Mouse (Mus musculus) thymus, adult 2 months (tissue): ENCODE measurements around the gene 2010300C02Rik. TPM values are rescaled to one million over a fixed set of nuclear protein-coding genes. Genes with fewer than 3 reads are reported as not detected.

Experiments used
- DNase-seq: peaks from one replicate; pipeline ENCODE4 v3.0.0; 2021
- H3K27ac ChIP-seq: fragments of 200-500 bp; 2 replicates; pipeline ENCODE4 v1.5.1; 2012; ENCODE audit warnings: low read length, control low read depth; ENCODE audit not compliant: control insufficient read depth, insufficient read depth
- H3K27me3 ChIP-seq: fragments of 200-500 bp; 2 replicates; pipeline ENCODE4 v1.6.1; 2012; ENCODE audit warnings: mild to moderate bottlenecking, low read length, moderate library complexity, mixed read lengths; ENCODE audit not compliant: control insufficient read depth, insufficient read depth
- H3K36me3 ChIP-seq: fragments of 200-500 bp; 2 replicates; pipeline ENCODE4 v1.6.1; 2012; ENCODE audit warnings: mild to moderate bottlenecking, low read length, moderate library complexity; ENCODE audit not compliant: control insufficient read depth, insufficient read depth
- H3K4me1 ChIP-seq: fragments of 200-500 bp; replicated peaks from 2 replicates; pipeline ENCODE4 v1.6.1; 2012; ENCODE audit warnings: low read length; ENCODE audit not compliant: control insufficient read depth, insufficient read depth
- H3K4me3 ChIP-seq: fragments of 200-500 bp; 2 replicates; pipeline ENCODE4 v1.5.1; 2012; ENCODE audit warnings: mild to moderate bottlenecking, low read length, control low read depth, moderate library complexity; ENCODE audit not compliant: control insufficient read depth, insufficient read depth
- CTCF ChIP-seq: fragments of 200-500 bp; IDR thresholded peaks from 2 replicates; pipeline ENCODE4 v1.5.1; 2012; ENCODE audit warnings: mild to moderate bottlenecking, control low read depth, low read length, moderate library complexity, borderline replicate concordance; ENCODE audit not compliant: control insufficient read depth, poor library complexity, insufficient read depth; ENCODE audit errors: extremely low read depth
- POLR2A ChIP-seq: fragments of 200-500 bp; IDR thresholded peaks from 2 replicates; pipeline ENCODE4 v1.6.1; 2012; ENCODE audit warnings: mild to moderate bottlenecking, low read length, control low read depth, moderate library complexity; ENCODE audit not compliant: control insufficient read depth, poor library complexity, insufficient read depth; ENCODE audit errors: extremely low read depth
- WGBS: fragments of 180-500 bp; shearing (Covaris S2); methylation state at CpG from one replicate; pipeline ENCODE4 v1.1.7; 2018; 5-methylcytosine and 5-hydroxymethylcytosine counted together
- polyA plus RNA-seq: library from polyadenylated mRNA; depleted of rRNA; stranded (reverse); fragments of >200 nt; gene quantifications from 2 replicates; pipeline ENCODE4 v1.2.3, GENCODE M21; 2012

The 2010300C02Rik gene
- polyA plus RNA-seq, 1 experiment, result 6.6 TPM

DNA sequence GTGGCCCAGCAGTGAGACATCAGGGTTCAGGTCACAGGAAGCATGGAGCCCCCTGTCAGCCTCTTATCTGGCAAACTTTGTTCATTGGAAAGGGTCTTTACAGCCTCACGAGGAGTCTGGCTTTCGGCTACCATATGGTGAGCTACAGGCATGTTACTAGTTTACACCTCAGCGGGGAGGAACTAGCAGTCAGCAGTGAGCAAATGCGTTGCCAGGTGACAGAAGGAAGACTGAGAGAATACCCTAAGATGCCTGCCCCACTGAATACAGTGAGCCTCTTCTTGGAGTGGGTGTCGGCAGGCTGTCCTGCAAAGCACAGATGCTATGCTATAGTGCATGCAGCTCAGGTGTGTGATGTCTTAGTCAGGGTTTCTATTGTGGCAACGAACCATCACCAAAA, 91.1 kb downstream of the 2010300C02Rik start:
- DNase-seq, result no peak
- TF ChIP-seq CTCF, result no peak
- TF ChIP-seq POLR2A, result no peak
- Histone ChIP-seq H3K4me3 (no peak overlapping the region), H3K36me3 (no peaks in the 10 kb centered on the region), H3K27ac (no peak overlapping the region), H3K27me3 (no peaks in the 10 kb centered on the region), H3K4me1 (peaks cover 7% of the 10 kb centered on the region)
- 78% methylated on average over 6 of the region's 6 CpGs for WGBS

DNA sequence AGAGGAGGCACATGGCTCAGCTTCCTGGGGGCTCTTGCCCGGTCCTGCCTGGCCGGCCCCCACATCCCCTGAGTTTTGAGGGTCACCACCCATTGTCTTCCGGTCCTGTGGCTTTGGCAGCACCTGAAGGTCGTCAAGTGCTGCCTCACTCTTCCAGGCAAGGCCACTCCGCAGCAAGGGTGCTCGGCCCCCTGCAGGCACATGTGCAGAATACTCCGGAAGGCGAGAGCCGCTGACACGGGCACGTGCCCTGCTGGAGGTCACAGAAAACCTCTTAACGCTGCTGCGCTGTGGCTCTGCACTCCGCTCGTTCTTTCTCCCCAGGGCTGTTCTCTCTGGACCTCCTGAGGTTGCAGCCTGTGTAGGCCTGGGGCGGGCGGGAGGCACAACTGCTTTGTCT, 95.7 kb downstream of the 2010300C02Rik start:
- H3K4me1 ChIP-seq, result peaks cover 8% of the 10 kb centered on the region
- H3K27ac ChIP-seq, result no peak overlapping the region
- H3K4me3 ChIP-seq, result no peak overlapping the region
- H3K27me3 ChIP-seq, result no peaks in the 10 kb centered on the region
- DNase-seq, result peak; percentile 49
- TF ChIP-seq POLR2A (no peak), CTCF (peak; percentile 13; the same call in 1 of the 2 replicates)
- no peaks in the 10 kb centered on the region for H3K36me3 ChIP-seq
- WGBS, result 77% methylated on average over 17 of the region's 17 CpGs

DNA sequence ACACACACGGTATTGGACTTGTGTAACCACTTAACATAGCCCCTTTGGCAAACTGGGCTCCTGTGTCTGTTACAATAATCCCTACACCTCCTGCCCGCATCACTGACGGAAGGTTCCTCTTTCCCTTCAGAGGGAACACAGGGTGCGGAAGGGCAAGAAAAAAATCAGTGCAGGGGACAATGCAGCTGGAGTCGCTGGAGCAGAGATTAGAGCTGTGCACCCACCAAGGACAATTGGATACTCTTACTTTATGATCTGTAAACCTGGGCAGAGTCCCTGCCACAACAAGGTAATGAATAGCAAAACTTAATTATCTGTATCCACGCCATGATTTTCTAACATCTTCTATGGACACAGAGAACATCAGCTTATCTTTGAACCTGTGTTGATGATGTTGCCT, 97.8 kb downstream of the 2010300C02Rik start:
- no peaks in the 10 kb centered on the region for H3K36me3 ChIP-seq
- H3K4me1 ChIP-seq, result peaks cover 9% of the 10 kb centered on the region
- no peaks in the 10 kb centered on the region for H3K27me3 ChIP-seq
- H3K4me3 ChIP-seq, result no peak overlapping the region
- TF ChIP-seq POLR2A (no peak), CTCF (no peak)
- no peak overlapping the region for H3K27ac ChIP-seq
- no peak for DNase-seq
- WGBS, result 85% methylated on average over 6 of the region's 6 CpGs

DNA sequence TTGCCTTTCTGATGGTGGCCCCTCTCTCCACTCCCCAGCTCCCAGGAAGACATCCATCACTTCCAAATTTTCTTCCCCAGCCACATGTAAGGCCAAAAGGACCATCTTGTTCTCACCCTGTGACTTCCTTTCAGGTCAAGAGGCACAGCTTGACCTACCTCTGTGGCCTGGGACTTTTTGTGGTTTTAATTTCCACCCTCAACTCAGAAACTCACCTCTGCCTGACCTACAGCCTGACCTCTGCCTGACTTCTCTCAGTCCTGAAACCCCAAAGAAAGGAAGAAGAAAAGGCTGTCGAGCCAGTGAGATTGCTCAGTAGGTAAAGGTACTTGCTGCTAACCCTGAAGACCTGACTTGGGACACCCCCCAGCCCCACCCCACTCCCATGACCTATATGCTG, 100.3 kb downstream of the 2010300C02Rik start:
- WGBS, result 46% methylated on average over 1 of the region's 1 CpGs
- TF ChIP-seq CTCF (no peak), POLR2A (no peak)

DNA sequence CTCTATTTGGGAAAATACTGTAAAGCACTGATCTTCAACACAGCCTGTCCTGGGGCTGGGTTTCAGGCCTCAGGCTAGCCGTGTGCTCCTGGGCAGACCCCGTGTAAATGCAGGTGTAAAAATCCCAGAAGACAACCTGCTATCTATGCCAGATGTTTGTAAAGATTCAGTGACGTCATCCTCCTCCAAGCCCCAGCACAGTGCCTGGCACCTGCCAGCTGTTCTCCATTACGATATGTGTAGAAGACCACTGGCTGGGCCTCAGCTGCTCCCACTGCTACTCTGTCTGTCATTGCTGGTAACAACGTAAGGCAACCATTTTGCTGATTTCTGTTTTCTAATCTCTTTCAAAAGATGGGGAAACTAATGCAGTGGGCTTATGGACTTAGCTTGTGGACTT, 102.8 kb downstream of the 2010300C02Rik start:
- Histone ChIP-seq H3K4me1 (peaks cover 39% of the 10 kb centered on the region), H3K27me3 (no peaks in the 10 kb centered on the region), H3K36me3 (no peaks in the 10 kb centered on the region), H3K27ac (peak overlapping the region; percentile 92), H3K4me3 (no peak overlapping the region)
- WGBS, result 29% methylated on average over 5 of the region's 5 CpGs
- no peak for TF ChIP-seq POLR2A
- no peak for TF ChIP-seq CTCF
- DNase-seq, result peak; percentile 46

More for the DNA sequence above, 100.3 kb downstream of the 2010300C02Rik start:
- H3K27ac ChIP-seq, result no peak overlapping the region
- no peak for DNase-seq
- H3K36me3 ChIP-seq, result no peaks in the 10 kb centered on the region
- no peak overlapping the region for H3K4me3 ChIP-seq
- H3K4me1 ChIP-seq, result peaks cover 34% of the 10 kb centered on the region
- H3K27me3 ChIP-seq, result no peaks in the 10 kb centered on the region

DNA sequence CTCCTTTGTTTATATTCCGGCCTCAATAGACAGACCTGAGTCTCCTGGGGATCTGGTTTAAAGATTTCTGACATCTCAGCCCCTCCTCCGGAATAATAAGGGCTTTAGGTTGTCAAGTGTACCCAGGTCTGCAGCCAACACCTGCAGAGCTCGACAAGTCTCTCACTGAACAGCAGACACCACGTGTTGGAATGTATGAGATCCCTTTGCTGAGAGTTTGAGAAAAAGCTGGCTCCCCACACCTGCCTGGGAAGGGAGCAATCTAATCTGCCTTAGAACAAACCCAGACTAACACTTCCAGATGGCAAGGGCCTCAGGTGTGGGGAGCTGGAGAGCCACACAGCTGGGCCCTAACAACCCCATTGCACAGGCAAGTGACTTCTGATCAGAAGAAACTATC, 103.3 kb downstream of the 2010300C02Rik start:
- Histone ChIP-seq H3K4me1 (peaks cover 39% of the 10 kb centered on the region), H3K27ac (peak overlapping the region; percentile 92), H3K36me3 (no peaks in the 10 kb centered on the region), H3K27me3 (no peaks in the 10 kb centered on the region), H3K4me3 (no peak overlapping the region)
- WGBS, result 36% methylated on average over 4 of the region's 4 CpGs
- TF ChIP-seq POLR2A, result no peak
- TF ChIP-seq CTCF, result no peak
- peak; percentile 58 for DNase-seq
